Mouse (Mus musculus) MEL (cell line): ENCODE results near the gene Ldhb. TPM values are rescaled to one million over a fixed set of nuclear protein-coding genes. Genes with fewer than 3 reads are reported as not detected.

Experiments
- DNase-seq: peaks from one replicate; pipeline ENCODE4 v3.0.0; 2011; ENCODE audit warnings: low read depth, low spot score
- H3K27ac ChIP-seq: 2 replicates; pipeline ENCODE4 v1.5.1; 2012; ENCODE audit warnings: low read depth, mild to moderate bottlenecking, control low read depth, low read length, moderate library complexity; ENCODE audit not compliant: control insufficient read depth
- H3K27me3 ChIP-seq, 2 experiments: fragments of 150-350 bp in 1 of 2; sonication (generic) in 1 of 2; 2 replicates each; pipeline ENCODE4 v1.6.1; 2012; ENCODE audit warnings: low read length in 2 of 2, mild to moderate bottlenecking in 2 of 2, improper control_type of control experiment in 1 of 2, moderate library complexity in 1 of 2; ENCODE audit not compliant: insufficient read depth in 2 of 2, control insufficient read depth in 1 of 2
- H3K36me3 ChIP-seq, 2 experiments: 2 replicates each; pipeline ENCODE4 v1.6.1; 2012 to 2014; ENCODE audit warnings: low read length in 2 of 2, improper control_type of control experiment in 1 of 2, inconsistent platforms in 1 of 2, mild to moderate bottlenecking in 1 of 2; ENCODE audit not compliant: insufficient read depth in 2 of 2, control insufficient read depth in 1 of 2
- H3K4me1 ChIP-seq, 2 experiments: fragments of 150-350 bp in 1 of 2; sonication (generic) in 1 of 2; 2 replicates each; pipeline ENCODE4 v1.6.1; 2012; ENCODE audit warnings: low read length in 2 of 2, improper control_type of control experiment in 1 of 2, mild to moderate bottlenecking in 1 of 2; ENCODE audit not compliant: insufficient read depth in 2 of 2, control insufficient read depth in 1 of 2
- H3K4me3 ChIP-seq, 2 experiments: fragments of 150-350 bp in 1 of 2; sonication (generic) in 1 of 2; 2 replicates each; pipeline ENCODE4 v1.5.1; 2012; ENCODE audit warnings: low read depth in 2 of 2, low read length in 2 of 2, mild to moderate bottlenecking in 2 of 2, moderate library complexity in 2 of 2, control low read depth in 1 of 2, improper control_type of control experiment in 1 of 2; ENCODE audit not compliant: control insufficient read depth in 1 of 2, insufficient read depth in 1 of 2
- H3K79me2 ChIP-seq: 2 replicates; pipeline ENCODE4 v1.6.1; 2012; ENCODE audit warnings: mild to moderate bottlenecking, low read length, moderate library complexity; ENCODE audit not compliant: control insufficient read depth, poor library complexity, insufficient read depth
- H3K9ac ChIP-seq: 2 replicates; pipeline ENCODE4 v1.6.1; 2012; ENCODE audit warnings: low read depth, mild to moderate bottlenecking, control low read depth, low read length, moderate library complexity; ENCODE audit not compliant: control insufficient read depth, poor library complexity, severe bottlenecking
- H3K9me3 ChIP-seq: fragments of 150-350 bp; sonication (generic); replicated peaks from 2 replicates; pipeline ENCODE4 v1.6.1; 2012; ENCODE audit warnings: mild to moderate bottlenecking, low read length, improper control_type of control experiment, moderate library complexity; ENCODE audit not compliant: insufficient read depth
- CHD2 ChIP-seq: IDR thresholded peaks from 2 replicates; pipeline ENCODE4 v1.6.1; 2011; ENCODE audit warnings: low read length, improper control_type of control experiment
- ETS1 ChIP-seq: IDR thresholded peaks from 2 replicates; pipeline ENCODE4 v1.6.1; 2012; ENCODE audit warnings: low read depth, mild to moderate bottlenecking, inconsistent platforms, low read length, improper control_type of control experiment, moderate library complexity
- GABPA ChIP-seq: IDR thresholded peaks from 2 replicates; pipeline ENCODE4 v1.6.1; 2012; ENCODE audit warnings: low read depth, mild to moderate bottlenecking, inconsistent platforms, low read length, improper control_type of control experiment, moderate library complexity
- JUND ChIP-seq: IDR thresholded peaks from 2 replicates; pipeline ENCODE4 v1.6.1; 2011; ENCODE audit warnings: low read depth, mild to moderate bottlenecking, improper control_type of control experiment, low read length
- KAT2A ChIP-seq: conservative IDR thresholded peaks from 2 replicates; pipeline ENCODE4 v1.6.1; 2012; ENCODE audit warnings: low read depth, low read length, improper control_type of control experiment, inconsistent platforms
- MAX ChIP-seq: IDR thresholded peaks from 2 replicates; pipeline ENCODE4 v1.6.1; 2011; ENCODE audit warnings: low read length, improper control_type of control experiment
- MAZ ChIP-seq: IDR thresholded peaks from 2 replicates; pipeline ENCODE4 v1.6.1; 2012; ENCODE audit warnings: low read depth, mild to moderate bottlenecking, inconsistent platforms, low read length, improper control_type of control experiment
- MXI1 ChIP-seq: IDR thresholded peaks from 2 replicates; pipeline ENCODE4 v1.6.1; 2011; ENCODE audit warnings: mild to moderate bottlenecking, low read depth, low read length, improper control_type of control experiment
- MYB ChIP-seq: IDR thresholded peaks from 2 replicates; pipeline ENCODE4 v1.6.1; 2011; ENCODE audit warnings: mild to moderate bottlenecking, low read depth, low read length, improper control_type of control experiment
- NELFE ChIP-seq: IDR thresholded peaks from 2 replicates; pipeline ENCODE4 v1.6.1; 2011; ENCODE audit warnings: low read depth, low read length, improper control_type of control experiment
- POLR2AphosphoS2 ChIP-seq: IDR thresholded peaks from 2 replicates; pipeline ENCODE4 v1.6.1; 2011; ENCODE audit warnings: low read length, improper control_type of control experiment
- RCOR1 ChIP-seq: IDR thresholded peaks from 2 replicates; pipeline ENCODE4 v1.6.1; 2012; ENCODE audit warnings: low read depth, mild to moderate bottlenecking, inconsistent platforms, low read length, improper control_type of control experiment
- TBP ChIP-seq: IDR thresholded peaks from 2 replicates; pipeline ENCODE4 v1.8.0; 2011; ENCODE audit warnings: low read depth, low read length, improper control_type of control experiment
- USF1 ChIP-seq: IDR thresholded peaks from 2 replicates; pipeline ENCODE4 v1.6.1; 2014; ENCODE audit warnings: low read depth, mild to moderate bottlenecking, inconsistent platforms, low read length, improper control_type of control experiment, moderate library complexity
- USF2 ChIP-seq, 2 experiments: IDR thresholded peaks; 2 replicates each; pipeline ENCODE4 v1.6.1; 2011 to 2012; ENCODE audit warnings: improper control_type of control experiment in 2 of 2, low read length in 2 of 2, borderline replicate concordance in 1 of 2, inconsistent platforms in 1 of 2, low read depth in 1 of 2, mild to moderate bottlenecking in 1 of 2; ENCODE audit not compliant: insufficient read depth in 1 of 2
- polyA plus RNA-seq, 2 experiments: library from polyadenylated mRNA; stranded (reverse) in 1 of 2; unstranded in 1 of 2; fragments of >175 nt in 1 of 2; fragments of >200 nt in 1 of 2; gene quantifications; 2 replicates each; pipeline versions ENCODE4 v1.2.1 to v1.2.4; 2012; ENCODE audit warnings: low replicate concordance in 2 of 2, low read depth in 1 of 2; ENCODE audit not compliant: insufficient read length in 2 of 2, insufficient read depth in 1 of 2, missing spikeins in 1 of 2
- total RNA-seq: library from RNA; depleted of rRNA; stranded (reverse); fragments of 300-350 nt; gene quantifications from 2 replicates; pipeline ENCODE4 v1.2.3, GENCODE M21; 2012

Ldhb gene
- total and polyA plus RNA-seq, 3 experiments: not detected

- Histone ChIP-seq H3K27ac (no peak overlapping the region), H3K79me2 (no peaks in the 10 kb centered on the region), H3K4me3 (no peak overlapping the region), H3K9me3 (no peaks in the 10 kb centered on the region), H3K27me3 (no peaks in the 10 kb centered on the region), H3K4me1 (no peaks in the 10 kb centered on the region), H3K9ac (no peak overlapping the region), H3K36me3 (no peaks in the 10 kb centered on the region)
- no peak for TF ChIP-seq POLR2AphosphoS2
- TF ChIP-seq ETS1: no peak
- TF ChIP-seq NELFE: no peak
- no peak for TF ChIP-seq TBP
- TF ChIP-seq GABPA: no peak
- no peak for TF ChIP-seq USF2 (IDR thresholded peaks at IDR 0.05; ENCODE audit: borderline replicate concordance in 1 of 2, insufficient read depth in 1 of 2, low read depth in 1 of 2, low read length in 2 of 2)
- no peak for TF ChIP-seq MAX
- no peak for TF ChIP-seq MXI1
- no peak for TF ChIP-seq MAZ
- TF ChIP-seq CHD2: no peak
- no peak for TF ChIP-seq RCOR1
- TF ChIP-seq USF1: no peak
- no peak for TF ChIP-seq MYB
- DNase-seq: no peak
Measured at GRCm38 (mm10) chr6:142538503-142538902, 30.7 kb upstream of the Ldhb start.

GRCm38 (mm10) chr6:142533412-142533811, 25.7 kb upstream of the Ldhb start:
- TF ChIP-seq NELFE (no peak), USF2 (IDR thresholded peaks at IDR 0.05; ENCODE audit: borderline replicate concordance in 1 of 2, insufficient read depth in 1 of 2, low read depth in 1 of 2, low read length in 2 of 2) (no peak), KAT2A (no peak), GABPA (no peak)
- Histone ChIP-seq H3K4me3 (no peak overlapping the region), H3K9ac (no peak overlapping the region), H3K9me3 (no peaks in the 10 kb centered on the region), H3K4me1 (0 out of 4 replicates have a peak, but pooled peaks cover 0 to 3% of the 10 kb centered on the region in 2 experiments), H3K79me2 (no peaks in the 10 kb centered on the region), H3K27ac (no peak overlapping the region), H3K36me3 (no peaks in the 10 kb centered on the region), H3K27me3 (no peaks in the 10 kb centered on the region)
- no peak for DNase-seq

GRCm38 (mm10) chr6:142532686-142533085, 24.9 kb upstream of the Ldhb start:
- H3K4me1 ChIP-seq: 0 out of 4 replicates have a peak, but pooled peaks cover 0 to 3% of the 10 kb centered on the region in 2 experiments
- no peaks in the 10 kb centered on the region for H3K27me3 ChIP-seq
- no peaks in the 10 kb centered on the region for H3K9me3 ChIP-seq
- H3K27ac ChIP-seq: no peak overlapping the region
- DNase-seq: no peak
- TF ChIP-seq JUND: no peak
- TF ChIP-seq RCOR1: no peak
- TF ChIP-seq, all 39 proteins: peak for 0
- no peak overlapping the region for H3K9ac ChIP-seq
- H3K79me2 ChIP-seq: no peaks in the 10 kb centered on the region
- no peaks in the 10 kb centered on the region for H3K36me3 ChIP-seq
- H3K4me3 ChIP-seq: no peak overlapping the region
